Mouse (Mus musculus) MEL (cell line): ENCODE results near the gene Eif2ak4. TPM values are rescaled to one million over a fixed set of nuclear protein-coding genes. Genes with fewer than 3 reads are reported as not detected.

ENCODE experiments used
- DNase-seq: peaks from one replicate; pipeline ENCODE4 v3.0.0; 2011; ENCODE audit warnings: low read depth, low spot score
- H3K27ac ChIP-seq: 2 replicates; pipeline ENCODE4 v1.5.1; 2012; ENCODE audit warnings: low read depth, mild to moderate bottlenecking, control low read depth, low read length, moderate library complexity; ENCODE audit not compliant: control insufficient read depth
- H3K27me3 ChIP-seq, 2 experiments: fragments of 150-350 bp in 1 of 2; sonication (generic) in 1 of 2; 2 replicates each; pipeline ENCODE4 v1.6.1; 2012; ENCODE audit warnings: low read length in 2 of 2, mild to moderate bottlenecking in 2 of 2, improper control_type of control experiment in 1 of 2, moderate library complexity in 1 of 2; ENCODE audit not compliant: insufficient read depth in 2 of 2, control insufficient read depth in 1 of 2
- H3K36me3 ChIP-seq, 2 experiments: 2 replicates each; pipeline ENCODE4 v1.6.1; 2012 to 2014; ENCODE audit warnings: low read length in 2 of 2, improper control_type of control experiment in 1 of 2, inconsistent platforms in 1 of 2, mild to moderate bottlenecking in 1 of 2; ENCODE audit not compliant: insufficient read depth in 2 of 2, control insufficient read depth in 1 of 2
- H3K4me1 ChIP-seq, 2 experiments: fragments of 150-350 bp in 1 of 2; sonication (generic) in 1 of 2; 2 replicates each; pipeline ENCODE4 v1.6.1; 2012; ENCODE audit warnings: low read length in 2 of 2, improper control_type of control experiment in 1 of 2, mild to moderate bottlenecking in 1 of 2; ENCODE audit not compliant: insufficient read depth in 2 of 2, control insufficient read depth in 1 of 2
- H3K4me3 ChIP-seq, 2 experiments: fragments of 150-350 bp in 1 of 2; sonication (generic) in 1 of 2; 2 replicates each; pipeline ENCODE4 v1.5.1; 2012; ENCODE audit warnings: low read depth in 2 of 2, low read length in 2 of 2, mild to moderate bottlenecking in 2 of 2, moderate library complexity in 2 of 2, control low read depth in 1 of 2, improper control_type of control experiment in 1 of 2; ENCODE audit not compliant: control insufficient read depth in 1 of 2, insufficient read depth in 1 of 2
- H3K79me2 ChIP-seq: 2 replicates; pipeline ENCODE4 v1.6.1; 2012; ENCODE audit warnings: mild to moderate bottlenecking, low read length, moderate library complexity; ENCODE audit not compliant: control insufficient read depth, poor library complexity, insufficient read depth
- H3K9ac ChIP-seq: 2 replicates; pipeline ENCODE4 v1.6.1; 2012; ENCODE audit warnings: low read depth, mild to moderate bottlenecking, control low read depth, low read length, moderate library complexity; ENCODE audit not compliant: control insufficient read depth, poor library complexity, severe bottlenecking
- H3K9me3 ChIP-seq: fragments of 150-350 bp; sonication (generic); replicated peaks from 2 replicates; pipeline ENCODE4 v1.6.1; 2012; ENCODE audit warnings: mild to moderate bottlenecking, low read length, improper control_type of control experiment, moderate library complexity; ENCODE audit not compliant: insufficient read depth
- BHLHE40 ChIP-seq: IDR thresholded peaks from 2 replicates; pipeline ENCODE4 v1.6.1; 2012; ENCODE audit warnings: low read depth, mild to moderate bottlenecking, inconsistent platforms, low read length, improper control_type of control experiment, borderline replicate concordance
- CHD1 ChIP-seq: IDR thresholded peaks from 2 replicates; pipeline ENCODE4 v1.6.1; 2012; ENCODE audit warnings: low read depth, mild to moderate bottlenecking, inconsistent platforms, low read length, improper control_type of control experiment
- CHD2 ChIP-seq: IDR thresholded peaks from 2 replicates; pipeline ENCODE4 v1.6.1; 2011; ENCODE audit warnings: low read length, improper control_type of control experiment
- CTCF ChIP-seq, 3 experiments: IDR thresholded peaks in 2 of 3; conservative IDR thresholded peaks in 1 of 3; 2 replicates each; pipeline ENCODE4 v1.5.1; 2011 to 2012; ENCODE audit warnings: low read length in 3 of 3, low read depth in 2 of 3, mild to moderate bottlenecking in 2 of 3, improper control_type of control experiment in 1 of 3, inconsistent platforms in 1 of 3, mixed read lengths in 1 of 3, moderate library complexity in 1 of 3; ENCODE audit not compliant: control insufficient read depth in 1 of 3, insufficient read depth in 1 of 3, poor library complexity in 1 of 3, severe bottlenecking in 1 of 3
- E2F4 ChIP-seq: IDR thresholded peaks from 2 replicates; pipeline ENCODE4 v1.6.1; 2011; ENCODE audit warnings: low read depth, low read length, improper control_type of control experiment, borderline replicate concordance
- ELF1 ChIP-seq: IDR thresholded peaks from 2 replicates; pipeline ENCODE4 v1.6.1; 2014; ENCODE audit warnings: low read depth, mild to moderate bottlenecking, inconsistent platforms, low read length, improper control_type of control experiment, moderate library complexity
- EP300 ChIP-seq, 2 experiments: IDR thresholded peaks; 2 replicates each; pipeline ENCODE4 v1.6.1; 2011; ENCODE audit warnings: improper control_type of control experiment in 2 of 2, low read length in 2 of 2, low read depth in 1 of 2, mild to moderate bottlenecking in 1 of 2
- GABPA ChIP-seq: IDR thresholded peaks from 2 replicates; pipeline ENCODE4 v1.6.1; 2012; ENCODE audit warnings: low read depth, mild to moderate bottlenecking, inconsistent platforms, low read length, improper control_type of control experiment, moderate library complexity
- GATA1 ChIP-seq: IDR thresholded peaks from 2 replicates; pipeline ENCODE4 v1.6.1; 2011; ENCODE audit warnings: low read depth, low read length, improper control_type of control experiment
- HCFC1 ChIP-seq: IDR thresholded peaks from 2 replicates; pipeline ENCODE4 v1.6.1; 2012; ENCODE audit warnings: low read depth, mild to moderate bottlenecking, inconsistent platforms, low read length, improper control_type of control experiment, moderate library complexity
- JUND ChIP-seq: IDR thresholded peaks from 2 replicates; pipeline ENCODE4 v1.6.1; 2011; ENCODE audit warnings: low read depth, mild to moderate bottlenecking, improper control_type of control experiment, low read length
- KAT2A ChIP-seq: conservative IDR thresholded peaks from 2 replicates; pipeline ENCODE4 v1.6.1; 2012; ENCODE audit warnings: low read depth, low read length, improper control_type of control experiment, inconsistent platforms
- MAFK ChIP-seq: IDR thresholded peaks from 2 replicates; pipeline ENCODE4 v1.6.1; 2011; ENCODE audit warnings: low read depth, mild to moderate bottlenecking, low read length, improper control_type of control experiment, borderline replicate concordance
- MAZ ChIP-seq: IDR thresholded peaks from 2 replicates; pipeline ENCODE4 v1.6.1; 2012; ENCODE audit warnings: low read depth, mild to moderate bottlenecking, inconsistent platforms, low read length, improper control_type of control experiment
- MEF2A ChIP-seq: IDR thresholded peaks from 2 replicates; pipeline ENCODE4 v1.6.1; 2014; ENCODE audit warnings: low read depth, mild to moderate bottlenecking, inconsistent platforms, low read length, improper control_type of control experiment; ENCODE audit not compliant: poor library complexity, insufficient replicate concordance, severe bottlenecking; ENCODE audit errors: extremely low read depth
- MXI1 ChIP-seq: IDR thresholded peaks from 2 replicates; pipeline ENCODE4 v1.6.1; 2011; ENCODE audit warnings: mild to moderate bottlenecking, low read depth, low read length, improper control_type of control experiment
- NELFE ChIP-seq: IDR thresholded peaks from 2 replicates; pipeline ENCODE4 v1.6.1; 2011; ENCODE audit warnings: low read depth, low read length, improper control_type of control experiment
- NRF1 ChIP-seq: IDR thresholded peaks from 2 replicates; pipeline ENCODE4 v1.6.1; 2014; ENCODE audit warnings: low read depth, mild to moderate bottlenecking, inconsistent platforms, low read length, improper control_type of control experiment, moderate library complexity; ENCODE audit not compliant: poor library complexity, insufficient read depth, severe bottlenecking
- POLR2AphosphoS5 ChIP-seq: IDR thresholded peaks from 2 replicates; pipeline ENCODE4 v1.6.1; 2012; ENCODE audit warnings: low read depth, borderline replicate concordance, mild to moderate bottlenecking, inconsistent platforms, low read length, moderate library complexity, mixed read lengths
- RAD21 ChIP-seq: IDR thresholded peaks from 2 replicates; pipeline ENCODE4 v1.6.1; 2011; ENCODE audit warnings: mild to moderate bottlenecking, low read depth, low read length, improper control_type of control experiment
- RCOR1 ChIP-seq: IDR thresholded peaks from 2 replicates; pipeline ENCODE4 v1.6.1; 2012; ENCODE audit warnings: low read depth, mild to moderate bottlenecking, inconsistent platforms, low read length, improper control_type of control experiment
- SMC3 ChIP-seq: IDR thresholded peaks from 2 replicates; pipeline ENCODE4 v1.6.1; 2011; ENCODE audit warnings: low read depth, low read length, improper control_type of control experiment
- TAL1 ChIP-seq: IDR thresholded peaks from 2 replicates; pipeline ENCODE4 v1.6.1; 2012; ENCODE audit warnings: mild to moderate bottlenecking, inconsistent platforms, low read length, moderate library complexity, mixed read lengths
- TBP ChIP-seq: IDR thresholded peaks from 2 replicates; pipeline ENCODE4 v1.8.0; 2011; ENCODE audit warnings: low read depth, low read length, improper control_type of control experiment
- USF1 ChIP-seq: IDR thresholded peaks from 2 replicates; pipeline ENCODE4 v1.6.1; 2014; ENCODE audit warnings: low read depth, mild to moderate bottlenecking, inconsistent platforms, low read length, improper control_type of control experiment, moderate library complexity
- USF2 ChIP-seq, 2 experiments: IDR thresholded peaks; 2 replicates each; pipeline ENCODE4 v1.6.1; 2011 to 2012; ENCODE audit warnings: improper control_type of control experiment in 2 of 2, low read length in 2 of 2, borderline replicate concordance in 1 of 2, inconsistent platforms in 1 of 2, low read depth in 1 of 2, mild to moderate bottlenecking in 1 of 2; ENCODE audit not compliant: insufficient read depth in 1 of 2
- ZKSCAN1 ChIP-seq: IDR thresholded peaks from 2 replicates; pipeline ENCODE4 v1.6.1; 2012; ENCODE audit warnings: low read depth, mild to moderate bottlenecking, inconsistent platforms, low read length, improper control_type of control experiment, moderate library complexity
- ZMIZ1 ChIP-seq: IDR thresholded peaks from 2 replicates; pipeline ENCODE4 v1.6.1; 2012; ENCODE audit warnings: low read depth, mild to moderate bottlenecking, inconsistent platforms, low read length, improper control_type of control experiment, moderate library complexity
- polyA plus RNA-seq, 2 experiments: library from polyadenylated mRNA; stranded (reverse) in 1 of 2; unstranded in 1 of 2; fragments of >175 nt in 1 of 2; fragments of >200 nt in 1 of 2; gene quantifications; 2 replicates each; pipeline versions ENCODE4 v1.2.1 to v1.2.4; 2012; ENCODE audit warnings: low replicate concordance in 2 of 2, low read depth in 1 of 2; ENCODE audit not compliant: insufficient read length in 2 of 2, insufficient read depth in 1 of 2, missing spikeins in 1 of 2
- total RNA-seq: library from RNA; depleted of rRNA; stranded (reverse); fragments of 300-350 nt; gene quantifications from 2 replicates; pipeline ENCODE4 v1.2.3, GENCODE M21; 2012

The Eif2ak4 gene
- total and polyA plus RNA-seq, 3 experiments = 13.2 to 15.5 TPM; not detected in 1

GRCm38 (mm10) chr2:118430630-118431029 is 42.2 kb downstream of the Eif2ak4 start:
- Histone ChIP-seq H3K27me3 (no peaks in the 10 kb centered on the region), H3K79me2 (no peaks in the 10 kb centered on the region), H3K27ac (no peak overlapping the region)
- TF ChIP-seq ELF1 (no peak), NRF1 (no peak), MAFK (no peak), TAL1 (no peak), MAZ (no peak), CHD2 (no peak), SMC3 (no peak), GABPA (no peak), GATA1 (no peak), USF2 (IDR thresholded peaks at IDR 0.05; ENCODE audit: borderline replicate concordance in 1 of 2, insufficient read depth in 1 of 2, low read depth in 1 of 2, low read length in 2 of 2) (no peak), USF1 (no peak), TBP (no peak), MEF2A (no peak), HCFC1 (no peak), ZMIZ1 (no peak), BHLHE40 (no peak), POLR2AphosphoS5 (no peak)
- TF ChIP-seq, all 39 proteins: peak for 0
- H3K9me3 ChIP-seq = no peaks in the 10 kb centered on the region
- H3K4me1 ChIP-seq = peaks cover 0 to 3% of the 10 kb centered on the region in 2 experiments; a peak in 2 of 4 replicates
- H3K36me3 ChIP-seq = peaks cover 0 to 2% of the 10 kb centered on the region in 2 experiments; a peak in 3 of 4 replicates
- no peak for DNase-seq
- no peak overlapping the region for H3K4me3 ChIP-seq
- no peak overlapping the region for H3K9ac ChIP-seq

GRCm38 (mm10) chr2:118431589-118431988 is 43.2 kb downstream of the Eif2ak4 start:
- Histone ChIP-seq H3K9me3 (no peaks in the 10 kb centered on the region), H3K9ac (no peak overlapping the region), H3K27ac (no peak overlapping the region), H3K79me2 (no peaks in the 10 kb centered on the region), H3K27me3 (no peaks in the 10 kb centered on the region), H3K4me3 (no peak overlapping the region), H3K36me3 (peaks cover 0 to 2% of the 10 kb centered on the region in 2 experiments), H3K4me1 (peaks cover 0 to 3% of the 10 kb centered on the region in 2 experiments; a peak in 2 of 4 replicates)
- DNase-seq = peak; percentile 55
- TF ChIP-seq GABPA (no peak), MXI1 (no peak), JUND (no peak), CTCF (IDR thresholded peaks at IDR 0.05 in 2 of 3, conservative IDR thresholded peaks at IDR 0.05 in 1 of 3; ENCODE audit: control insufficient read depth in 1 of 3, insufficient read depth in 1 of 3, low read depth in 2 of 3, low read length in 3 of 3, poor library complexity in 1 of 3, severe bottlenecking in 1 of 3) (peak; percentile 50 to 59 (median 55)), MAZ (no peak), ELF1 (no peak), RAD21 (peak; percentile 8), USF2 (IDR thresholded peaks at IDR 0.05; ENCODE audit: borderline replicate concordance in 1 of 2, insufficient read depth in 1 of 2, low read depth in 1 of 2, low read length in 2 of 2) (no peak), CHD2 (no peak), KAT2A (no peak), EP300 (IDR thresholded peaks at IDR 0.05; ENCODE audit: low read depth in 1 of 2, low read length in 2 of 2) (no peak), E2F4 (no peak), GATA1 (no peak), RCOR1 (no peak), NELFE (no peak), CHD1 (no peak), SMC3 (peak; percentile 39), POLR2AphosphoS5 (no peak), ZKSCAN1 (no peak)
